Mouse (Mus musculus): ENCODE data around the gene Erv3. TPM values are rescaled to one million over a fixed set of nuclear protein-coding genes. Genes with fewer than 3 reads are reported as not detected.

The Erv3 gene
- polyA plus RNA-seq, 1 experiment from 2014 or later, result not detected

- H3K4me2 ChIP-seq (ENCODE audit: low read depth, low read length), result no peak overlapping the region; the same call in 1 of the 2 replicates
- no peaks in the 10 kb centered on the region for H3K36me3 ChIP-seq (replicated peaks; ENCODE audit: insufficient read depth, low read length)
- DNase-seq (no peak), ATAC-seq (no peak)
- no peaks in the 10 kb centered on the region for H3K27me3 ChIP-seq (ENCODE audit: insufficient read depth, low read length)
- H3K9me3 ChIP-seq (ENCODE audit: low read length), result no peaks in the 10 kb centered on the region
- no peak overlapping the region for H3K9ac ChIP-seq (replicated peaks)
- no peak overlapping the region for H3K4me3 ChIP-seq (ENCODE audit: low read depth, low read length)
- H3K4me1 ChIP-seq (ENCODE audit: insufficient read depth), result peaks cover 31% of the 10 kb centered on the region
- 47% methylated on average over 6 of the region's 6 CpGs for WGBS (ENCODE audit: insufficient replicate concordance)
- H3K27ac ChIP-seq (ENCODE audit: low read depth), result 0 out of 2 replicates have a peak overlapping the region, but pooled peaks have one; percentile 74
- TF ChIP-seq EP300 (IDR thresholded peaks at IDR 0.05; ENCODE audit: low read depth), result no peak
- no peak for TF ChIP-seq CTCF (IDR thresholded peaks at IDR 0.05; ENCODE audit: low read depth)
These were observed 46.2 kb upstream of the Erv3 start for GRCm38 (mm10) chr2:131905776-131906175.

- DNase-seq, result no peak
These were observed 45.5 kb upstream of the Erv3 start for GRCm38 (mm10) chr2:131905025-131905424.

GRCm38 (mm10) chr2:131902867-131903266 lies 43.3 kb upstream of the Erv3 start:
- TF ChIP-seq EP300 (IDR thresholded peaks at IDR 0.05; ENCODE audit: low read depth), result no peak
- TF ChIP-seq CTCF (IDR thresholded peaks at IDR 0.05; ENCODE audit: low read depth), result no peak
- 30% methylated on average over 8 of the region's 8 CpGs for WGBS (ENCODE audit: insufficient replicate concordance)
- H3K4me2 ChIP-seq (ENCODE audit: low read depth, low read length), result no peak overlapping the region
- DNase-seq (no peak), ATAC-seq (no peak)
- H3K9ac ChIP-seq (replicated peaks), result no peak overlapping the region
- no peaks in the 10 kb centered on the region for H3K27me3 ChIP-seq (ENCODE audit: insufficient read depth, low read length)
- H3K4me3 ChIP-seq (ENCODE audit: low read depth, low read length), result no peak overlapping the region
- no peaks in the 10 kb centered on the region for H3K9me3 ChIP-seq (ENCODE audit: low read length)
- no peaks in the 10 kb centered on the region for H3K36me3 ChIP-seq (replicated peaks; ENCODE audit: insufficient read depth, low read length)
- H3K27ac ChIP-seq (ENCODE audit: low read depth), result no peak overlapping the region; the same call in 1 of the 2 replicates
- peaks cover 24% of the 10 kb centered on the region for H3K4me1 ChIP-seq (ENCODE audit: insufficient read depth)

More at GRCm38 (mm10) chr2:131905025-131905424, 45.5 kb upstream of the Erv3 start:
- H3K27ac ChIP-seq (ENCODE audit: low read depth), result peak overlapping the region; percentile 74
- peak overlapping the region; percentile 44 for H3K4me2 ChIP-seq (ENCODE audit: low read depth, low read length)
- H3K36me3 ChIP-seq (replicated peaks; ENCODE audit: insufficient read depth, low read length), result no peaks in the 10 kb centered on the region
- no peaks in the 10 kb centered on the region for H3K27me3 ChIP-seq (ENCODE audit: insufficient read depth, low read length)
- no peak for TF ChIP-seq CTCF (IDR thresholded peaks at IDR 0.05; ENCODE audit: low read depth)
- peak; percentile 94 for TF ChIP-seq EP300 (IDR thresholded peaks at IDR 0.05; ENCODE audit: low read depth)
- H3K4me3 ChIP-seq (ENCODE audit: low read depth, low read length), result no peak overlapping the region
- H3K9me3 ChIP-seq (ENCODE audit: low read length), result no peaks in the 10 kb centered on the region
- no peak overlapping the region for H3K9ac ChIP-seq (replicated peaks)
- WGBS (ENCODE audit: insufficient replicate concordance), result 26% methylated on average over 5 of the region's 5 CpGs
- H3K4me1 ChIP-seq (ENCODE audit: insufficient read depth), result peaks cover 31% of the 10 kb centered on the region
- peak; percentile 72 for ATAC-seq

GRCm38 (mm10) chr2:131902423-131902822 lies 42.9 kb upstream of the Erv3 start:
- ATAC-seq (no peak), DNase-seq (no peak)
- no peak overlapping the region for H3K4me3 ChIP-seq (ENCODE audit: low read depth, low read length)
- peaks cover 24% of the 10 kb centered on the region for H3K4me1 ChIP-seq (ENCODE audit: insufficient read depth)
- H3K9me3 ChIP-seq (ENCODE audit: low read length), result no peaks in the 10 kb centered on the region
- no peak overlapping the region for H3K9ac ChIP-seq (replicated peaks)
- H3K4me2 ChIP-seq (ENCODE audit: low read depth, low read length), result no peak overlapping the region
- 69% methylated on average over 3 of the region's 3 CpGs for whole genome bisulfite sequencing (ENCODE audit: insufficient replicate concordance)
- H3K36me3 ChIP-seq (replicated peaks; ENCODE audit: insufficient read depth, low read length), result no peaks in the 10 kb centered on the region
- H3K27me3 ChIP-seq (ENCODE audit: insufficient read depth, low read length), result no peaks in the 10 kb centered on the region
- no peak overlapping the region for H3K27ac ChIP-seq (ENCODE audit: low read depth)
- TF ChIP-seq CTCF (IDR thresholded peaks at IDR 0.05; ENCODE audit: low read depth) (no peak), EP300 (IDR thresholded peaks at IDR 0.05; ENCODE audit: low read depth) (no peak)

- H3K9ac ChIP-seq (replicated peaks), result no peak overlapping the region
- 85% methylated on average over 12 of the region's 12 CpGs for WGBS (ENCODE audit: insufficient replicate concordance)
- no peak overlapping the region for H3K4me3 ChIP-seq (ENCODE audit: low read depth, low read length)
- H3K4me2 ChIP-seq (ENCODE audit: low read depth, low read length), result no peak overlapping the region
- 0 out of 2 replicates have a peak, but pooled peaks cover 2% of the 10 kb centered on the region for H3K27me3 ChIP-seq (ENCODE audit: insufficient read depth, low read length)
- H3K36me3 ChIP-seq (replicated peaks; ENCODE audit: insufficient read depth, low read length), result no peaks in the 10 kb centered on the region
- no peak overlapping the region for H3K27ac ChIP-seq (ENCODE audit: low read depth)
- DNase-seq (no peak), ATAC-seq (no peak)
- H3K4me1 ChIP-seq (ENCODE audit: insufficient read depth), result no peaks in the 10 kb centered on the region
- H3K9me3 ChIP-seq (ENCODE audit: low read length), result no peaks in the 10 kb centered on the region
- TF ChIP-seq CTCF (IDR thresholded peaks at IDR 0.05; ENCODE audit: low read depth), result no peak
- no peak for TF ChIP-seq EP300 (IDR thresholded peaks at IDR 0.05; ENCODE audit: low read depth)
These were observed 38.0 kb upstream of the Erv3 start for GRCm38 (mm10) chr2:131897336-131898109.

- DNase-seq (no peak), ATAC-seq (no peak)
- no peak overlapping the region for H3K4me2 ChIP-seq (ENCODE audit: low read depth, low read length)
- WGBS (ENCODE audit: insufficient replicate concordance), result 85% methylated on average over 4 of the region's 4 CpGs
- TF ChIP-seq EP300 (IDR thresholded peaks at IDR 0.05; ENCODE audit: low read depth), result no peak
- TF ChIP-seq CTCF (IDR thresholded peaks at IDR 0.05; ENCODE audit: low read depth), result no peak
- H3K36me3 ChIP-seq (replicated peaks; ENCODE audit: insufficient read depth, low read length), result no peaks in the 10 kb centered on the region
- 0 out of 2 replicates have a peak, but pooled peaks cover 2% of the 10 kb centered on the region for H3K27me3 ChIP-seq (ENCODE audit: insufficient read depth, low read length)
- H3K27ac ChIP-seq (ENCODE audit: low read depth), result no peak overlapping the region
- 0 out of 2 replicates have a peak, but pooled peaks cover 1% of the 10 kb centered on the region for H3K4me1 ChIP-seq (ENCODE audit: insufficient read depth)
- no peak overlapping the region for H3K9ac ChIP-seq (replicated peaks)
- no peak overlapping the region for H3K4me3 ChIP-seq (ENCODE audit: low read depth, low read length)
- no peaks in the 10 kb centered on the region for H3K9me3 ChIP-seq (ENCODE audit: low read length)
These were observed 36.5 kb upstream of the Erv3 start for GRCm38 (mm10) chr2:131896011-131896410.
